In genomic region chr12:100439145-100439755, GRCm38 (mm10) we compare ENCODE assay signal across 12 mouse cellular contexts.
DNase-seq lines count a peak whose midpoint lies in the region; ATAC-seq and TF ChIP-seq lines count a peak whose summit lies in the region.
"Had no signal": no experiment of that assay in that cellular context is flagged by ENCODE, and none has a peak within 500 bp of the region (broad histone marks: within the 10 kb centered on the region; RNA-seq: fewer than 3 reads in every experiment).

No protein-coding gene starts in this region.

- H3K9me3 ChIP-seq in lung, postnatal 0 days (ENCODE audit: low read length): no peaks in the 10 kb centered on the region
- H3K9me3 ChIP-seq in kidney, embryonic 15.5 days (replicated peaks): no peaks in the 10 kb centered on the region
- no peaks in the 10 kb centered on the region for H3K9me3 ChIP-seq in midbrain, embryonic 16.5 days (replicated peaks; ENCODE audit: control insufficient read depth, low read length, poor library complexity, severe bottlenecking)
- H3K9me3 ChIP-seq: embryonic facial prominence, embryonic 12.5 days had no signal

- peak; percentile 17; the same call in 1 of the 2 replicates for TF ChIP-seq CTCF in lung, postnatal 0 days (IDR thresholded peaks at IDR 0.05)

- no peak overlapping the region for H3K27ac ChIP-seq in lung, postnatal 0 days (ENCODE audit: low read length)
- H3K27ac ChIP-seq in kidney, embryonic 15.5 days: peak overlapping the region; percentile 39
- H3K27ac ChIP-seq in midbrain, embryonic 16.5 days (ENCODE audit: low read length): no peak overlapping the region
- H3K27ac ChIP-seq: embryonic facial prominence, embryonic 12.5 days had no signal

- ATAC-seq in lung, postnatal 0 days: peak; percentile 49
- no peak for ATAC-seq in kidney, embryonic 15.5 days (replicated peaks; ENCODE audit: low FRiP score)
- peak; percentile 72 for ATAC-seq in monocyte, adult 5-6 weeks (replicated peaks; ENCODE audit: insufficient number of reproducible peaks, low FRiP score, low TSS enrichment, poor library complexity, severe bottlenecking)
- ATAC-seq in midbrain, embryonic 16.5 days: no peak
- ATAC-seq: hindbrain, postnatal 0 days had no signal

- peak; percentile 92 for DNase-seq in heart, adult 11 months
- no peak for DNase-seq in heart, postnatal 4 days
- peak; percentile 17 for DNase-seq in lung, postnatal 0 days (ENCODE audit: low spot score)
- DNase-seq in lung, postnatal 14 days: no peak
- no peak for DNase-seq in cerebellum, postnatal 36 days
- DNase-seq: B cell, adult 2 months; cerebellum, adult 11 months had no signal

- no peak for TF ChIP-seq EP300 in lung, postnatal 0 days (IDR thresholded peaks at IDR 0.05)

- H3K9ac ChIP-seq in lung, postnatal 0 days (replicated peaks; ENCODE audit: low read depth): no peak overlapping the region
- H3K9ac ChIP-seq in kidney, embryonic 15.5 days: no peak overlapping the region
- H3K9ac ChIP-seq in midbrain, embryonic 16.5 days (ENCODE audit: low read depth, low read length): no peak overlapping the region
- H3K9ac ChIP-seq: embryonic facial prominence, embryonic 12.5 days had no signal

- H3K4me1 ChIP-seq in lung, postnatal 0 days (ENCODE audit: insufficient read depth, low read depth, low read length): 0 out of 2 replicates have a peak, but pooled peaks cover 8% of the 10 kb centered on the region
- peaks cover 26% of the 10 kb centered on the region for H3K4me1 ChIP-seq in kidney, embryonic 15.5 days
- H3K4me1 ChIP-seq in midbrain, embryonic 16.5 days (ENCODE audit: control insufficient read depth, insufficient read depth, low read length): no peaks in the 10 kb centered on the region; the same call in none of the 2 replicates

- no peak overlapping the region for H3K4me3 ChIP-seq in lung, postnatal 0 days (ENCODE audit: low read depth, low read length)
- no peak overlapping the region for H3K4me3 ChIP-seq in kidney, embryonic 15.5 days (replicated peaks)
- no peak overlapping the region for H3K4me3 ChIP-seq in midbrain, embryonic 16.5 days (ENCODE audit: low read depth, low read length)
- H3K4me3 ChIP-seq: embryonic facial prominence, embryonic 12.5 days had no signal

- no peaks in the 10 kb centered on the region for H3K36me3 ChIP-seq in lung, postnatal 0 days (ENCODE audit: insufficient read depth, low read length)
- H3K36me3 ChIP-seq in kidney, embryonic 15.5 days: peaks cover 10% of the 10 kb centered on the region; the same call in 1 of the 2 replicates
- H3K36me3 ChIP-seq in midbrain, embryonic 16.5 days (ENCODE audit: control insufficient read depth, insufficient read depth, low read length): 0 out of 2 replicates have a peak, but pooled peaks cover 2% of the 10 kb centered on the region

- no peaks in the 10 kb centered on the region for H3K27me3 ChIP-seq in lung, postnatal 0 days (replicated peaks; ENCODE audit: insufficient read depth, low read length)
- H3K27me3 ChIP-seq in kidney, embryonic 15.5 days: no peaks in the 10 kb centered on the region
- no peaks in the 10 kb centered on the region for H3K27me3 ChIP-seq in midbrain, embryonic 16.5 days (ENCODE audit: control insufficient read depth, insufficient read depth, low read depth, low read length)
- H3K27me3 ChIP-seq: embryonic facial prominence, embryonic 12.5 days had no signal

- WGBS in lung, postnatal 0 days: 43% methylated on average over 4 of the region's 4 CpGs
- WGBS in kidney, embryonic 15.5 days: 46% methylated on average over 4 of the region's 4 CpGs
- 79% methylated on average over 4 of the region's 4 CpGs for WGBS in midbrain, embryonic 16.5 days

- H3K4me2 ChIP-seq in lung, postnatal 0 days (replicated peaks; ENCODE audit: low read depth, low read length): no peak overlapping the region
- H3K4me2 ChIP-seq in kidney, embryonic 15.5 days: no peak overlapping the region
- H3K4me2 ChIP-seq in midbrain, embryonic 16.5 days (ENCODE audit: low read length): no peak overlapping the region
- H3K4me2 ChIP-seq: embryonic facial prominence, embryonic 12.5 days had no signal

Comparison
In these comparisons a context has a peak if more than half of its experiments do, and no peak if none do; other contexts are left out.
1. DNase-seq: peak in heart, adult 11 months (single experiment) and lung, postnatal 0 days (single experiment); none in heart, postnatal 4 days (single experiment), lung, postnatal 14 days (single experiment) and cerebellum, postnatal 36 days (0 of 2).
2. ATAC-seq: peak in lung, postnatal 0 days (single experiment) and monocyte, adult 5-6 weeks (single experiment); none in kidney, embryonic 15.5 days (single experiment) and midbrain, embryonic 16.5 days (single experiment).